Comparison of ENCODE assay signal across 10 mouse cellular contexts in genomic region chr11:116647340-116647991, GRCm38 (mm10). TPM values are rescaled to one million over a fixed set of nuclear protein-coding genes. Genes with fewer than 3 reads are reported as not detected.
DNase-seq lines count a peak whose midpoint lies in the region; ATAC-seq and TF ChIP-seq lines count a peak whose summit lies in the region.
"Had no signal": no experiment of that assay in that cellular context is flagged by ENCODE, and none has a peak within 500 bp of the region (broad histone marks: within the 10 kb centered on the region; RNA-seq: fewer than 3 reads in every experiment).

No protein-coding gene starts in this region.

- intact Hi-C loops in gastrocnemius, adult 2 months (cut with DNase I): no loop called here

- DNase-seq in kidney, postnatal 0 days (ENCODE audit: low spot score): peak; percentile 86
- DNase-seq in kidney, adult 11 months: no peak
- DNase-seq in gastrocnemius, adult 2 months: peak; percentile 82
- peak; percentile 57 to 83 for DNase-seq in lung, postnatal 4 days
- DNase-seq in left cerebral cortex, adult 9 months (ENCODE audit: low spot score in 2 of 2): no peak
- no peak for DNase-seq in frontal cortex, postnatal 36 days (ENCODE audit: low spot score in 2 of 2)
- no peak for DNase-seq in layer of hippocampus, adult 8-10 months (ENCODE audit: low spot score in 2 of 2)

- peak overlapping the region; percentile 92 for H3K27ac ChIP-seq in kidney, postnatal 0 days
- peak overlapping the region; percentile 89 for H3K27ac ChIP-seq in gastrocnemius, adult 2 months
- H3K27ac ChIP-seq in intestine, embryonic 16.5 days (ENCODE audit: low read length): peak overlapping the region; percentile 88
- H3K27ac ChIP-seq: neural tube, embryonic 12.5 days had no signal

- H3K9ac ChIP-seq in kidney, postnatal 0 days (ENCODE audit: low read depth, low read length): no peak overlapping the region
- peak overlapping the region; percentile 44; the same call in 1 of the 2 replicates for H3K9ac ChIP-seq in intestine, embryonic 16.5 days (ENCODE audit: low read depth, low read length)

- WGBS in kidney, postnatal 0 days: 54% methylated on average over 11 of the region's 11 CpGs
- 47% methylated on average over 11 of the region's 11 CpGs for WGBS in intestine, embryonic 16.5 days

- H3K4me3 ChIP-seq in kidney, postnatal 0 days (replicated peaks; ENCODE audit: low read depth, low read length): no peak overlapping the region
- H3K4me3 ChIP-seq in gastrocnemius, adult 2 months: peak overlapping the region; percentile 23; the same call in 1 of the 2 replicates
- H3K4me3 ChIP-seq in intestine, embryonic 16.5 days (ENCODE audit: low read length): no peak overlapping the region
- H3K4me3 ChIP-seq: erythroblast, embryonic 14.5 days; neural tube, embryonic 12.5 days had no signal

- peaks cover 9% of the 10 kb centered on the region; the same call in 1 of the 2 replicates for H3K4me1 ChIP-seq in kidney, postnatal 0 days (replicated peaks; ENCODE audit: insufficient read depth, low read length)
- peaks cover 31% of the 10 kb centered on the region for H3K4me1 ChIP-seq in intestine, embryonic 16.5 days (ENCODE audit: control insufficient read depth, insufficient read depth, low read length)

- no peak for ATAC-seq in kidney, postnatal 0 days (replicated peaks; ENCODE audit: low FRiP score, low read depth)
- ATAC-seq in intestine, embryonic 16.5 days: peak; percentile 39; the same call in 1 of the 2 replicates

- H3K4me2 ChIP-seq in kidney, postnatal 0 days (ENCODE audit: low read length): no peak overlapping the region
- H3K4me2 ChIP-seq in intestine, embryonic 16.5 days (ENCODE audit: low read depth, low read length): 0 out of 2 replicates have a peak overlapping the region, but pooled peaks have one; percentile 5
- H3K4me2 ChIP-seq: neural tube, embryonic 12.5 days had no signal

- H3K9me3 ChIP-seq in kidney, postnatal 0 days (replicated peaks; ENCODE audit: low read length): no peaks in the 10 kb centered on the region
- H3K9me3 ChIP-seq in intestine, embryonic 16.5 days (ENCODE audit: control insufficient read depth, low read length): no peaks in the 10 kb centered on the region
- H3K9me3 ChIP-seq: neural tube, embryonic 12.5 days had no signal

- no peaks in the 10 kb centered on the region for H3K36me3 ChIP-seq in kidney, postnatal 0 days (ENCODE audit: insufficient read depth, low read length)
- H3K36me3 ChIP-seq in intestine, embryonic 16.5 days (ENCODE audit: control insufficient read depth, insufficient read depth, low read length): no peaks in the 10 kb centered on the region
- H3K36me3 ChIP-seq: neural tube, embryonic 12.5 days had no signal

- no peaks in the 10 kb centered on the region for H3K27me3 ChIP-seq in kidney, postnatal 0 days (ENCODE audit: insufficient read depth, low read length)
- peaks cover 5% of the 10 kb centered on the region; the same call in 1 of the 2 replicates for H3K27me3 ChIP-seq in intestine, embryonic 16.5 days (replicated peaks; ENCODE audit: control insufficient read depth, insufficient read depth, low read length)

- TF ChIP-seq CTCF in kidney, postnatal 0 days (IDR thresholded peaks at IDR 0.05; ENCODE audit: low read depth): 0 out of 2 replicates have a peak, but pooled peaks have one; percentile 9
- TF ChIP-seq CTCF in gastrocnemius, adult 2 months (IDR thresholded peaks at IDR 0.05): no peak

RNA-seq across cellular contexts. Expression of gene Prcd, which starts 5.9 kb away (rescaled TPM):
- 1.3 and 1.4 TPM in 2 replicates for polyA plus RNA-seq in kidney, postnatal 0 days (2015; fragmentation: Nextera tagmentation; extraction: Ambion mirVana)
- 1 to 10 TPM in 1 of 2 experiments, not detected in 1; 1.0 TPM for total RNA-seq in gastrocnemius, adult 2 months (2021)
- polyA plus RNA-seq in intestine, embryonic 16.5 days (2015; fragmentation: Nextera tagmentation; extraction: Ambion mirVana): 1.4 and 1.9 TPM in 2 replicates
- 1 to 10 TPM; 4.8 to 8.5 (median 5.8) TPM for total RNA-seq in layer of hippocampus, adult 8-10 months (2022)
- polyA plus RNA-seq: erythroblast, embryonic 14.5 days had no signal

RNA-seq across cellular contexts. Expression of gene Cygb, which starts 6.6 kb away (rescaled TPM):
- polyA plus RNA-seq in kidney, postnatal 0 days (2015; fragmentation: Nextera tagmentation; extraction: Ambion mirVana): 35.2 and 37.5 TPM in 2 replicates
- total RNA-seq in gastrocnemius, adult 2 months (2021): 10 to 100 TPM in 1 of 2 experiments, 1 to 10 TPM in 1; 9.6 to 14.7 TPM
- polyA plus RNA-seq in intestine, embryonic 16.5 days (2015; fragmentation: Nextera tagmentation; extraction: Ambion mirVana): 12.3 and 14.4 TPM in 2 replicates
- total RNA-seq in layer of hippocampus, adult 8-10 months (2022): 10 to 100 TPM; 57.2 to 76.1 (median 63.0) TPM

RNA-seq across cellular contexts. Expression of gene Rhbdf2, which starts 20.6 kb away (rescaled TPM):
- 8.8 and 9.0 TPM in 2 replicates for polyA plus RNA-seq in kidney, postnatal 0 days (2015; fragmentation: Nextera tagmentation; extraction: Ambion mirVana)
- 10 to 100 TPM; 11.6 to 14.4 TPM for total RNA-seq in gastrocnemius, adult 2 months (2021)
- 10.8 and 11.9 TPM in 2 replicates for polyA plus RNA-seq in intestine, embryonic 16.5 days (2015; fragmentation: Nextera tagmentation; extraction: Ambion mirVana)
- 1 to 10 TPM; 1.1 to 2.5 (median 1.8) TPM for total RNA-seq in layer of hippocampus, adult 8-10 months (2022)

Comparison
In these comparisons a context has a peak if more than half of its experiments do, and no peak if none do; other contexts are left out.
1. DNase-seq: peak in kidney, postnatal 0 days (single experiment), gastrocnemius, adult 2 months (single experiment) and lung, postnatal 4 days (2 of 2); none in kidney, adult 11 months (single experiment), left cerebral cortex, adult 9 months (0 of 2), frontal cortex, postnatal 36 days (0 of 2) and layer of hippocampus, adult 8-10 months (0 of 2).
2. Peak in every context shown above with its lines, with median percentiles within 50 percentile points of each other: H3K27ac ChIP-seq.